Mouse (Mus musculus) ES-E14 (cell line): ENCODE measurements around the gene Clpp.

ENCODE experiments used
- CHD2 ChIP-seq: IDR thresholded peaks from 2 replicates; pipeline ENCODE4 v1.6.1; 2014; ENCODE audit warnings: mild to moderate bottlenecking, low read depth, low read length, inconsistent platforms
- MAFK ChIP-seq: IDR thresholded peaks from 2 replicates; pipeline ENCODE4 v1.6.1; 2014; ENCODE audit warnings: mild to moderate bottlenecking, low read depth, low read length, inconsistent platforms; ENCODE audit not compliant: insufficient read depth
- ZC3H11A ChIP-seq: IDR thresholded peaks from 2 replicates; pipeline ENCODE4 v1.6.1; 2012; ENCODE audit warnings: low read depth, mild to moderate bottlenecking, inconsistent platforms, low read length, borderline replicate concordance
- ZNF384 ChIP-seq: IDR thresholded peaks from 2 replicates; pipeline ENCODE4 v1.6.1; 2012; ENCODE audit warnings: low read depth, low read length, inconsistent platforms

DNA sequence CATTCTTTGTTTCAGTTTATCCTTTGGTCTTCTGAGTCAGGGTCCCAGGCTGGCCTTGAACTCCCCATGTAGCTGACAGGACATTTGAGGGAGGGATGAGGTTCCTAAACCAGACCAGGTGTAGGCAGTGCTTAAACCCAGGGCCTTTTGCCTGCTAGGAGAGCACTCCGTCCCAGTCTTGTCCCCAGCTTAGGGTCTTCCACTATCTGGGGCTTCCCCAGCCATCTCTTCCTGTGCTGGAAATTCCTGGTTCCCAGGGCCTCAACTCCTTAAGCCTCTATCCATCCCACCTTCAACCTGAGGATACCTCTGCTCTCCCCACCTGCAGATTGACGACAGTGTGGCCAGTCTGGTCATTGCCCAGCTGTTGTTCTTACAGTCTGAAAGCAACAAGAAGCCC, 861 bp downstream of the Clpp start:
- TF ChIP-seq ZC3H11A (no peak), MAFK (no peak), CHD2 (no peak), ZNF384 (no peak)
